Mouse (Mus musculus): ENCODE data around the gene Ccr7.

The Ccr7 gene

DNA sequence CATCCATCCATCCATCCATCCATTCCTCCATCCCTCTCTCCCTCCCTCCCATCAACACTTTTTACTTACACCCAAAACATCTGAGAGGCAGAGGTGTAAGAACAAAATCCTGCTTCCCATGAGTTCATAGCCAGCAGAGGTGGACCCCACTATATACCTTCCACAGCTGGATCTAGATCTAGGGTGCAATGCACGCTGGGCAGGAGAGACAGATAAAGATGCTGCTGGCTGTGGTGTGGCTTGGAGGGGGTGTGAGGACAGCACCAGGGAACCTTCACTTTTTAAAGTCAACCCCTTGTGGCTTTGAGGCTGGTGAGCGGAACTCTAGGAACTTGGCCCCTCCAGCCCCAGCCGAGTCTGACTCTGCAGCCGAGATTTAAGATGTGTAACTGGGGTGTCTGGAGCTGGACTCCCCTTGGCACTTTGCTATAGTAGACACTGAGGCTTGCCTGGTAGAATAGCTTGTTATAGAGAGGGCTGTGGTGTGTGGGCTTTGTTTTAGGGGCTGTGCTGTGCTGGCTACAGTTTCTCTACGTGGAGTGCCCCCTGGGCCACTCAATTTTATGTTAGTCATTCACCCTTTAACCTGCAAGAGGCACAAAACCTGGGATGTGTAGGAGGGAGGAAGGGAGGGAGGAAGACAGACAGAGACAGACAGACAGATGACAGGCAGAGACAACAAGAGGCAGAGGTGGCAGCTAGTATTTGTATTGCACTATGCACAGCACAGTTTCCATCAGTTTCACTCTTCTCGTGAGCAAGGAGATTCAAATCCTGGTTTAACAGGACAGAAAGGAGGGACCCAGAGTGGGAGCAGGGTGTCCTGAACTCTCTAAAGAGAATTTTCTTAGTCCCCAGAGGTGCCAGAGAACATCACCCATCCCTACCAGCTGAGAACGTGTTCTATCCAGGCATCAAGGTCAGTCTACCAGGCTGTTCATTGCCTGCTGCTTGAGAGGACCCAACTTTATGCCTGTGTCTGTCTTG lies 817 bp downstream of the Ccr7 start:
- no peak for DNase-seq

- DNase-seq, result no peak
These were observed 2.3 kb downstream of the Ccr7 start for GRCm38 (mm10) chr11:99152323-99153144.

- DNase-seq, result no peak
These were observed 3.4 kb downstream of the Ccr7 start for GRCm38 (mm10) chr11:99151333-99151930.

- no peak for DNase-seq
These were observed 4.0 kb downstream of the Ccr7 start for GRCm38 (mm10) chr11:99150889-99151288.

GRCm38 (mm10) chr11:99149898-99150757 lies 4.7 kb downstream of the Ccr7 start:
- DNase-seq, result peak; percentile 20

DNA sequence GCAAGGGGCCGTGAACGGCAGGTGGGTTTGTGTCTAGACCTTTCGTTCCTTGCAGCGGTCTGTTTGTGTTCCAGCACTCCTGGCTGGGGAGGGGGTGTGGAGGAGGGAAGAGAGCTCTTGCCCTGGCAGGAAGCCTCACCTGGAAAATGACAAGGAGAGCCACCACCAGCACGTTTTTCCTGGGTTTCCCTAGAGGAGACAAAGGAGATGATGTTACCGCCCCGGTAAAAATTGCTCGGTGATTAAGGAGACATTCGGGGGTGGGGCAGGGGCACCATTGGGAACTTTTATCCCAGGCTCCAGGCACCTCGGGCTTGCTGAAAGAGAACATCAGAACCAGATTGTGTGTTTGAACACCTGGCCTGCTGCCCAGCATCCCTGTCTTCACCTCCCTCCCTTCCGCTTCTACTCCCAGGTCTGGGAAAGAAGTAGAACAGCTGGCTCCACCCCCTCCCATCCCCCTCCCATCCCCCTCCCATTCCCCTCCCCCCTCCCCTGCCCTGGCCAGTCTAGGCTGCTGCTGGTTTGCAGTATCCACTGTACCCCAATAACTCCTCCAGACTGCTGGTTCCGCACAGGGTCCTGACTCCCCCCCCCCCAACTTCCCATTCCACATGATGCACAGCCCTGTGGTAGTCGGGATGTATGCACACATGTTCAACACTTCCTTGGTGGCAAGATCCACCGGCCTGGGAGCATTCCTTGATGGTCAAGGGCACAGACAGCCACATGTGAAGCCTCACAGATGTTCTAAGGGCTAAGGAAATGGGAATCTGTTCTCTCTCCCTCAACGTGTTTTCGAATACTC lies 5.8 kb downstream of the Ccr7 start:
- no peak for DNase-seq

DNA sequence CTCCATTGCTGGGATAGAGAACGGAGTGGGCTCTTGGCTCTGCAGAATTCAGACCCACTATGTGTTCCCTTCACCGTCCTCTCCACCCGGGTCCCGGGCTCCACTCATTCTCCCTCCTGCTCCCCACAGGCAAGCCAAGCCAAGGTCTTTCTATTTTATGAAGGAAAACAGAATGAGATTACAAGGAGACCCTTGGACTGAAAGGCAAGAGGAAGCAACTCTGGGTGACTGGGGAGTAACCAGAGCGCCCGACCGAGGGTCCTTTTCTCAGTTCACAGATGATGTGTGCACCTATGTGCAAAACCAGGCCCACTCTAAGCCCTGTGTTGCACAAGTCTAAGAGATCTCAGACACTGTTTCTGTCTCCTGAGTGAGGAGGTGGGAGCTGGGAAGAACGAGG lies 6.5 kb downstream of the Ccr7 start:
- DNase-seq, result no peak

GRCm38 (mm10) chr11:99147920-99148289 lies 7.0 kb downstream of the Ccr7 start:
- no peak for DNase-seq

- DNase-seq, result no peak
These were observed 7.6 kb downstream of the Ccr7 start for GRCm38 (mm10) chr11:99147041-99147919.

DNA sequence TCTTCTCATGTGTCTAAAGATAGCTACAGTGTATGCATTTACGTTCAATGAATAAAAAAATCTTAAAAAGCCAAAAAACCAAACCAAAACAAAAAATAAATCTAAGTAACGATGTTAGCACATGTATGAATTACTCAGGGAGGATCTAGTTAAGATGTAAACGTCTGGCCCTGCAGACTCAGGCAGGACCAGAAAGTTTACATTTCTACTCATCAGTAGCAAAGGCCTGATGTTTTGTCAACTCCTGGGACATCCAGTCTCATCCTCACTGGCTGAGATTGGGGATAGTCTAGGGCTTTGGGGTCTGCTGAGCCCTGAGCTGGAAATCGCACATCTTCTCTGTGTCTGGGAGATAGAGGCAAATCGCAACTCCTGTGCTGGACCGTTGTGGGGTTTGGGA lies 8.3 kb downstream of the Ccr7 start:
- no peak for DNase-seq

GRCm38 (mm10) chr11:99145765-99146164 lies 9.1 kb downstream of the Ccr7 start:
- DNase-seq, result no peak

- DNase-seq, result no peak
These were observed 9.9 kb downstream of the Ccr7 start for GRCm38 (mm10) chr11:99144940-99145339.

GRCm38 (mm10) chr11:99144456-99144855 lies 10.4 kb downstream of the Ccr7 start:
- no peak for DNase-seq

DNA sequence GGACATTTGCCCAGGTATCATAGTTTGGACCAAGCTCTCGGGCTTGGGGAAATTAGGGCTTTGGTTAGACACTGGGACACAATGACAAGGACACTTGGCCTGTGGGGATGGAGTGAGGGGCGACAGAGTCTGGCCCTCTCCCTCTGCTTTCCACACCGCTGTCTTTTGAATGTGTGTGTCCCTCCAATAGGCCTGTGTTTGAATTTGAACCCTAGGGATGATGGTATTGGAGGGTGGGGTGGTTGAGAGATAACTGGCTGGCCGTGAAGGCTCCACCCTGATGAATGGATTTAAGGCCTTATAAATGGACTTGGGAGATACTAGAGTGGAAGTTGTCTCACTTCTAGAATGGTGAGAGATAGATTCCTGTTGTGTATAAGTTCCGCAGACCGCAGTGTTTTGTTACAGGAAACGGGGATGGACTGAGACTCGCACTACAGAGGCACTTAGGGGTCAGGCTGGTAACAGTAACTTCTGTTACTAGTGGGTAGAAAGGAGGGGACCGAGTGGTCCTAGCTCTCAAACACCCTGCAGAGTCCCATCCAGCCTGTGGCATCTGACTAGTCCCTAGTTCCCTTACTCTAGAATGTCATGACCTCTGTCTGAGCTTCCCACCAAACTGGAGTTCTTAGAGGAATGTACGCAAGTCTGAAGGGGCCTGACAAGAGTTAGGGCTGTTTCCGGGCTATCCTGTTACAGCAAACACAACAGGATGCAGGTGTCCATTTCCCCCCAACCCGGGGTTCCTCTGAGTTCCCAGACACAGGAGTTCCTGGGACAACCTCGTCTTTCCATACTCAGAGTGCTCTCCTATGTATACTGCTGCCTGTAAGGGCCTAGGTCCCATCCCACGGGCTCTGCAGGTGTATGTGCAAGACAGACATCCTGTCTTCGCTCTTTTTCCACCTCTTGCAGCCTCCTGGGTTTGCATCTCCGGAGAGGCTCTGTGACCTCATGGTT lies 11.5 kb downstream of the Ccr7 start:
- no peak for DNase-seq

GRCm38 (mm10) chr11:99142493-99143095 lies 12.3 kb downstream of the Ccr7 start:
- no peak for DNase-seq

- no peak for DNase-seq
These were observed 12.8 kb downstream of the Ccr7 start for GRCm38 (mm10) chr11:99142046-99142445.

DNA sequence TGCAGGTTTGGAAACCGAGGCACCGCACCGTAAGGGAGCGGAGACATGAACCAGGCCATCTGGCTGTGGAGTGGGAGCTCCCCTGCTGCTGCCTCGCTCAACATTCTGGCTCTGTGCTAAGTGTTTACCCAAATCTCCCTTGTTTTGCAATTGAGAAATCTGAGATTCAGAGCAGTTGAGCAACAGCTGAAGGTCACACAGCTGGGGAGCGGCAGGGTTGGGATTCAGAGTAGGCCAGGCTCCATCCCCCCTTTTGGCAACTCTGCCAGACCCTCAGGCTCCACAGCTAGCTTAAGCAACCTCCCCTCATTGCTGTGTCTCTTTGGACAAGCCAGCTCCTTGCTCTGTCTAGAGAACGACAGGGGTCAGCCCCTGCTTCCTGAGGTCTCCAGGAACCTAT lies 13.3 kb downstream of the Ccr7 start:
- DNase-seq, result no peak

- no peak for DNase-seq
These were observed 15.9 kb downstream of the Ccr7 start for GRCm38 (mm10) chr11:99138976-99139375.

DNA sequence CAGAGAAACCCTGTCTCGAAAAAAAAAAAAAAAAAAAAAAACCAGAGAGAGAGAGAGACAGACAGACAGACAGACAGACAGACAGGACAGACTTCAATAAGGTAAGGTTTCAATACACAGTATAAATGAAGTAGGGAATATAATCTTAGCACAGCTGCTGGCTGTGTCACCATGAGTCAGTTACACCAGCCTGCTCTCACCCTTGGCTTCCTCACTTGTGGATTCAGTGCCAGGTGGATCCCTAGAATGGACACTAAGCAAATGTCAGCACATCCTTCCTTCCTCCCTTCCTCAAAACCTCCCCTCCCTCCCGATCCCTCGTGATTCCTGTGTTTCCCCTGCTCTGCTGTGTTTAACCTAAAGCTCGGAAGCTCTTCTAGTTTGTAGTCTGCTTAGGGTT lies 17.5 kb downstream of the Ccr7 start:
- no peak for DNase-seq
